Mouse (Mus musculus): ENCODE data around the gene Jph2.

DNA sequence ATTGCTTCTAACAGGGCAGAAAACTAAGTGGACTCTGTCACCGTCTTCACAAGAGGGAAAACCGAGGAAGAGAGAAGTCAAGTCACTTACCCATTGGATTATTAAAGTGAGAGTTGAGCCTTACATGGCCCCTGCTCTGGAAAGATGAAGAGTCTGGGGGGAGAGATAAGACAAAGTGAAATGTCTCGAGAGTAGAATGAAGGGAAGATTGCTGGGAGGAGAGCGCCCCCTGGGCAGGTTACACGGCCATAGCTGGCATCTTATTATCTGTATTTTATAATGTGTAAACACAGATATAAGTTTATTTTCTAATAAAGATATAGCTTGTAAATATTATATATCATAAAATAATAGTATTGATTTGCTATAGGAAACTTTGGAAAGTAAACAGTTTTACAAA, 47.4 kb downstream of the Jph2 start:
- TF ChIP-seq CTCF (IDR thresholded peaks at IDR 0.05; ENCODE audit: extremely low read depth, insufficient read length, insufficient replicate concordance, low read depth, low read length) (peak; percentile 39; the same call in 1 of the 2 replicates), POLR2A (IDR thresholded peaks at IDR 0.05; ENCODE audit: low read depth, low read length) (no peak)
